Mouse (Mus musculus): ENCODE measurements at regions not wholly inside any gene's neighbourhood (a gene's known extent, or its start where the extent isn't known, plus 50 kb on each side); places are given as distances from the start of the nearest gene placed in this dataset.

- TF ChIP-seq CTCF (IDR thresholded peaks at IDR 0.05) (no peak), POLR2A (IDR thresholded peaks at IDR 0.05; ENCODE audit: insufficient read depth, low read depth, low read length) (no peak), EP300 (IDR thresholded peaks at IDR 0.05; ENCODE audit: insufficient read depth, low read depth, low read length) (no peak)
Measured at GRCm38 (mm10) chr12:110200887-110201286, 78.0 kb upstream of the Dio3 start.
